Mouse (Mus musculus): Measurements from ENCODE around the gene Setd1a. TPM values are rescaled to one million over a fixed set of nuclear protein-coding genes. Genes with fewer than 3 reads are reported as not detected.
A peak's percentile ranks its signal among the peaks of the same experiment; 100 is the strongest.
"Not testable (repeated sequence)": the region's sequence is repeated elsewhere in the genome, so short reads cannot be mapped to it uniquely, and the experiment has no call there.

Gene Setd1a
- total RNA-seq, 2 experiments from 2014 or later, result 42.3 to 43.4 TPM

- intact Hi-C loops (cut with DNase I), result loop anchor here (5.0 kb wide), 1 partner anchor 56 kb away; the partner anchor contains the start of genes Zfp646 and Zfp668
- DNase-seq (ENCODE audit: low spot score in 2 of 2), result no peak
Measured at GRCm38 (mm10) chr7:127820836-127821509, 44.5 kb downstream of the Setd1a start.

- no peak for DNase-seq (ENCODE audit: low spot score in 2 of 2)
- intact Hi-C loops (cut with DNase I), result loop anchor here (5.0 kb wide), 1 partner anchor 55 kb away; the partner anchor contains the start of genes Zfp646 and Zfp668
Measured at GRCm38 (mm10) chr7:127822494-127822893, 46.0 kb downstream of the Setd1a start.

- intact Hi-C loops (cut with DNase I), result loop anchor here (1.0 to 5.0 kb wide), 3 partner anchors 18 to 54 kb away; partner anchors contain the start of genes Zfp646 and Zfp668
- peak in 1 of 2 experiments; percentile 57 for DNase-seq (ENCODE audit: low spot score in 2 of 2)
Measured at GRCm38 (mm10) chr7:127823236-127824171, 47.0 kb downstream of the Setd1a start.

GRCm38 (mm10) chr7:127824176-127824871 lies 47.9 kb downstream of the Setd1a start, which contains the start of the genes Stx4a and Stx1b:
Gene Stx4a, plus strand, starts transcription at chr7:127824294.
Gene Stx1b, minus strand, starts transcription at chr7:127824549.
- DNase-seq (ENCODE audit: low spot score in 2 of 2), result peak; percentile 62 to 67
- intact Hi-C loops (cut with DNase I), result loop anchor here (1.0 to 5.0 kb wide), 3 partner anchors 17 to 53 kb away; partner anchors contain the start of genes Zfp646 and Zfp668

GRCm38 (mm10) chr7:127835550-127835949 lies 59.1 kb downstream of the Setd1a start:
- no peak for DNase-seq (ENCODE audit: low spot score in 2 of 2)
- intact Hi-C loops (cut with DNase I), result no loop called here

GRCm38 (mm10) chr7:127837473-127837872 lies 61.0 kb downstream of the Setd1a start:
- DNase-seq (ENCODE audit: low spot score in 2 of 2), result no peak
- intact Hi-C loops (cut with DNase I), result no loop called here

GRCm38 (mm10) chr7:127837878-127838277 lies 61.4 kb downstream of the Setd1a start:
- DNase-seq (ENCODE audit: low spot score in 2 of 2); intact Hi-C loops (cut with DNase I): not testable (repeated sequence)

GRCm38 (mm10) chr7:127840031-127840430 lies 63.6 kb downstream of the Setd1a start:
- intact Hi-C loops (cut with DNase I); DNase-seq (ENCODE audit: low spot score in 2 of 2): not testable (repeated sequence)

- peak in 1 of 2 experiments; percentile 89 for DNase-seq (ENCODE audit: low spot score in 2 of 2)
- intact Hi-C loops (cut with DNase I), result loop anchor here (1.0 kb wide), 4 partner anchors 17 to 64 kb away; partner anchors contain the start of genes Stx1b, Stx4a, Zfp646 and Zfp668
Measured at GRCm38 (mm10) chr7:127840886-127841285, 64.4 kb downstream of the Setd1a start.

GRCm38 (mm10) chr7:127841340-127842000 lies 65.0 kb downstream of the Setd1a start:
- DNase-seq (ENCODE audit: low spot score in 2 of 2), result peak; percentile 95 to 99
- intact Hi-C loops (cut with DNase I), result loop anchor here (1.0 kb wide), 4 partner anchors 17 to 64 kb away; partner anchors contain the start of genes Stx1b, Stx4a, Zfp646 and Zfp668

GRCm38 (mm10) chr7:127842001-127842718 lies 65.7 kb downstream of the Setd1a start:
- intact Hi-C loops (cut with DNase I), result no loop called here
- peak; percentile 76 to 91 for DNase-seq (ENCODE audit: low spot score in 2 of 2)

Other genes with a start within 250 kb of the Setd1a start
- gene Tmem265, start 215.3 kb upstream of the Setd1a start, total RNA-seq (2021), result not detected
- 10 to 100 TPM; 76.9 to 89.1 TPM for gene Phkg2, start 203.3 kb upstream of the Setd1a start, total RNA-seq (2021)
- gene Ccdc189, start 188.1 kb upstream of the Setd1a start, total RNA-seq (2021), result 1 to 10 TPM; 6.8 to 7.7 TPM
- gene Rnf40, start 187.9 kb upstream of the Setd1a start, total RNA-seq (2021), result 10 to 100 TPM; 69.4 to 71.4 TPM
- 10 to 100 TPM; 22.2 to 24.8 TPM for gene Zfp629, start 160.9 kb upstream of the Setd1a start, total RNA-seq (2021)
- gene Bcl7c, start 67.7 kb upstream of the Setd1a start, total RNA-seq (2021), result 10 to 100 TPM; 37.6 to 43.0 TPM
- gene Ctf1, start 63.9 kb upstream of the Setd1a start, total RNA-seq (2021), result 1 to 10 TPM; 2.6 to 3.4 TPM
- not detected for gene Ctf2, start 44.5 kb upstream of the Setd1a start, total RNA-seq (2021)
- 10 to 100 TPM; 81.3 to 88.2 TPM for gene Fbxl19, start 32.1 kb upstream of the Setd1a start, total RNA-seq (2021)
- 10 to 100 TPM; 23.1 to 23.7 TPM for gene Orai3, start 6.9 kb upstream of the Setd1a start, total RNA-seq (2021)
- 1 to 10 TPM; 3.5 to 4.5 TPM for gene Gm49388, start 8.9 kb downstream of the Setd1a start, total RNA-seq (2021)
- gene Hsd3b7, start 23.9 kb downstream of the Setd1a start, total RNA-seq (2021), result 1 to 10 TPM; 3.6 to 6.8 TPM
- 10 to 100 TPM; 70.5 to 76.0 TPM for gene Stx4a, start 47.6 kb downstream of the Setd1a start, total RNA-seq (2021)
- gene Stx1b, start 47.9 kb downstream of the Setd1a start, total RNA-seq (2021), result 100 to 1,000 TPM; 437 to 445 TPM
- 10 to 100 TPM; 28.1 to 30.4 TPM for gene Zfp646, start 99.6 kb downstream of the Setd1a start, total RNA-seq (2021)
- 10 to 100 TPM; 20.6 to 20.7 TPM for gene Zfp668, start 100.2 kb downstream of the Setd1a start, total RNA-seq (2021)
- 1 to 10 TPM; 1.7 to 1.9 TPM for gene Prss53, start 114.3 kb downstream of the Setd1a start, total RNA-seq (2021)
- gene Gm21974, start 118.8 kb downstream of the Setd1a start, total RNA-seq (2021), result not detected
- gene Vkorc1, start 118.9 kb downstream of the Setd1a start, total RNA-seq (2021), result 10 to 100 TPM; 22.9 to 26.0 TPM
- gene Bckdk, start 127.4 kb downstream of the Setd1a start, total RNA-seq (2021), result 10 to 100 TPM; 33.7 to 37.6 TPM
- gene Kat8, start 135.8 kb downstream of the Setd1a start, total RNA-seq (2021), result 10 to 100 TPM; 28.6 to 28.7 TPM
- under 1 TPM in 1 of 2 experiments, not detected in 1; 0.64 TPM for gene Prss8, start 153.4 kb downstream of the Setd1a start, total RNA-seq (2021)
- 1 to 10 TPM; 8.0 to 9.3 TPM for gene Prss36, start 170.1 kb downstream of the Setd1a start, total RNA-seq (2021)
- 100 to 1,000 TPM; 270 to 316 TPM for gene Fus, start 190.8 kb downstream of the Setd1a start, total RNA-seq (2021)
- gene Pycard, start 217.2 kb downstream of the Setd1a start, total RNA-seq (2021), result 1 to 10 TPM; 2.3 to 4.0 TPM
- 1 to 10 TPM; 1.1 to 1.5 TPM for gene Trim72, start 227.3 kb downstream of the Setd1a start, total RNA-seq (2021)

All from left cerebral cortex, postnatal 25 days (tissue).